Mouse (Mus musculus) intestine, postnatal 0 days (tissue): ENCODE measurements around the gene Chst11. TPM values are rescaled to one million over a fixed set of nuclear protein-coding genes. Genes with fewer than 3 reads are reported as not detected.

ENCODE experiments used
- ATAC-seq: fragments of 200-750 bp; cut with Nextera tagmentation; 2 replicates; pipeline ENCODE4 v1.8.0; 2017; ENCODE audit warnings: mild to moderate bottlenecking, moderate TSS enrichment, moderate library complexity
- H3K27ac ChIP-seq: fragments of 300-500 bp; sonication (generic); 2 replicates; pipeline ENCODE4 v1.5.1; 2014; ENCODE audit warnings: mild to moderate bottlenecking, low read depth, low read length, moderate library complexity
- H3K27me3 ChIP-seq: fragments of 300-500 bp; sonication (generic); replicated peaks from 2 replicates; pipeline ENCODE4 v1.6.1; 2014; ENCODE audit warnings: low read length, mixed read lengths; ENCODE audit not compliant: control insufficient read depth, insufficient read depth
- H3K36me3 ChIP-seq: fragments of 300-500 bp; sonication (generic); 2 replicates; pipeline ENCODE4 v1.6.1; 2014; ENCODE audit warnings: mild to moderate bottlenecking, moderate library complexity; ENCODE audit not compliant: control insufficient read depth, insufficient read depth
- H3K4me1 ChIP-seq: fragments of 300-500 bp; sonication (generic); replicated peaks from 2 replicates; pipeline ENCODE4 v1.6.1; 2014; ENCODE audit warnings: antibody characterized with exemption, low read length, mixed read lengths; ENCODE audit not compliant: control insufficient read depth, insufficient read depth
- H3K4me2 ChIP-seq: fragments of 300-500 bp; sonication (generic); replicated peaks from 2 replicates; pipeline ENCODE4 v1.6.1; 2014; ENCODE audit warnings: low read depth, mild to moderate bottlenecking, moderate library complexity
- H3K4me3 ChIP-seq: fragments of 300-500 bp; sonication (generic); 2 replicates; pipeline ENCODE4 v1.5.1; 2014; ENCODE audit warnings: low read depth, low read length
- H3K9ac ChIP-seq: fragments of 300-500 bp; sonication (generic); 2 replicates; pipeline ENCODE4 v1.6.1; 2014; ENCODE audit warnings: mild to moderate bottlenecking, low read depth, low read length
- H3K9me3 ChIP-seq: fragments of 300-500 bp; sonication (generic); 2 replicates; pipeline ENCODE4 v1.6.1; 2016; ENCODE audit warnings: mixed run types; ENCODE audit not compliant: control insufficient read depth
- CTCF ChIP-seq: sonication (generic); IDR thresholded peaks from 2 replicates; pipeline ENCODE4 v1.5.1; 2016; ENCODE audit warnings: low read depth, mild to moderate bottlenecking, control low read depth, antibody characterized with exemption, moderate library complexity
- WGBS: fragments of 180-500 bp; shearing (Covaris S2); extraction: QIAGEN DNeasy Blood & Tissue Kit; methylation state at CpG from one replicate; pipeline ENCODE4 v1.1.7; 2014; 5-methylcytosine and 5-hydroxymethylcytosine counted together
- polyA plus RNA-seq: library from polyadenylated mRNA; unstranded; fragments of >200 nt; fragmentation: Nextera tagmentation; extraction: Ambion mirVana; gene quantifications from 2 replicates; pipeline ENCODE4 v1.2.1, GENCODE M21; 2015

Chst11 gene
- polyA plus RNA-seq, 1 experiment from 2014 or later, result 0.50 TPM

DNA sequence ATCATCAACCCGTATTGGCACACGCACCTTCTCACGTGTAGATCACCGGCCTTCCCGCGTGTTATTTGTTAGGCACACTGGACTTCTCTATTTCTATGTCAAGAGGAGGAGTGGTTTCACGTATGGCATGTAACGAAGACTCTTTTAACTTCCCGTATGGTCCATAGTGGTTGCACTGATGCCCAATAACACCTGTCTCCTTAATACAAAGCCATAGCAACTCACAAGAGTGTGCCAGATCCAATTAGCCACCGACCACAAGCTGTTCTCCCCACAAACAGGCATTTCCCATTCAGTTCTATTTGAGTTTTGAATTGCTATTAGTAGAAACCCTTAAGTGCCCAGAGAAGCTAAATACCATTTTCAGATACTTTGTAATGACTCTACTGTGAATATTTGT lies 234.9 kb downstream of the Chst11 start:
- H3K4me2 ChIP-seq, result no peak overlapping the region
- WGBS, result 87% methylated on average over 10 of the region's 10 CpGs
- TF ChIP-seq CTCF, result no peak
- no peaks in the 10 kb centered on the region for H3K4me1 ChIP-seq
- no peaks in the 10 kb centered on the region for H3K27me3 ChIP-seq
- ATAC-seq, result no peak
- no peak overlapping the region for H3K9ac ChIP-seq
- no peaks in the 10 kb centered on the region for H3K9me3 ChIP-seq
- H3K27ac ChIP-seq, result no peak overlapping the region
- H3K4me3 ChIP-seq, result no peak overlapping the region
- H3K36me3 ChIP-seq, result no peaks in the 10 kb centered on the region

DNA sequence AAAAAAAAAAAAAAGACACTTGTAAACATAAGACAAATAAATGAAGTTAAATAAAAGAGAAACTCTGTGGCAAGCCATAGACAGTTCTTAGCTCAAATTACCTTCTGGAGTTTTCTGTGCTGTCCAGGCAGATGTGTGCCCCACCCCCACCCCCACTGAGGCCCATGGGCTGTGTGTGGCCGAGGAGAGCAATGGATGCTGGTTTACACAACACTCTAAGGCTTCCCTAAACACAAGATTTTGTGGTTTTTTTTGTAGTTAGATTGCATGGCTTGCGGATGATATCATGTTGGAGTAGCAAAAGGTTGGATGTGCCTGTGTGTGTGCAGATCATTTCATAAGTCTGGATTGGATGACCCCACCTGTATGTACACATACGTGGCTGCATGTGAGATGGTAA lies 235.5 kb downstream of the Chst11 start:
- no peak for ATAC-seq
- Histone ChIP-seq H3K4me1 (no peaks in the 10 kb centered on the region), H3K4me2 (no peak overlapping the region), H3K27ac (no peak overlapping the region), H3K4me3 (no peak overlapping the region), H3K27me3 (no peaks in the 10 kb centered on the region), H3K9ac (no peak overlapping the region), H3K9me3 (no peaks in the 10 kb centered on the region), H3K36me3 (no peaks in the 10 kb centered on the region)
- no peak for TF ChIP-seq CTCF
- 68% methylated on average over 3 of the region's 3 CpGs for WGBS

DNA sequence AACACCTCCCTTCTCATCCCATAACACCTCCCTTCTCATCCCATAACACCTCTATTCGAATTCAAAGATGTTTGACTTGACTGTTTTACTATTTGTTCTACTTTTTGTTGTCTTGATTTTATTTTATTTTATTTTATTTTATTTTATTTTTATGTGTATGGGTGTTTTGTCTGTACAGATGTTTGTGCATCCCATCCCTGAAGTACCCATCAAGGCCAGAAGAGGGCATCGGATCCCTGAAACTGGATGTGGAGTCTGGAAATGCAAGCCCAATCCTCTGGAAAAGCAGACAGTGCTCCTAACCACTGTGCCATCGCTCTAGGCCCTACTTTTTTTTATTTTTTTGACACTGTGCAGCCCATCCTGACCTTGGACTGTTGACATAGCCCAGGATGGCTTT lies 239.7 kb downstream of the Chst11 start:
- Histone ChIP-seq H3K4me1 (no peaks in the 10 kb centered on the region), H3K36me3 (no peaks in the 10 kb centered on the region), H3K9me3 (no peaks in the 10 kb centered on the region), H3K4me2 (no peak overlapping the region), H3K27me3 (no peaks in the 10 kb centered on the region), H3K4me3 (no peak overlapping the region), H3K9ac (no peak overlapping the region), H3K27ac (no peak overlapping the region)
- 48% methylated on average over 3 of the region's 3 CpGs for WGBS
- ATAC-seq, result no peak
- TF ChIP-seq CTCF, result peak; percentile 72

DNA sequence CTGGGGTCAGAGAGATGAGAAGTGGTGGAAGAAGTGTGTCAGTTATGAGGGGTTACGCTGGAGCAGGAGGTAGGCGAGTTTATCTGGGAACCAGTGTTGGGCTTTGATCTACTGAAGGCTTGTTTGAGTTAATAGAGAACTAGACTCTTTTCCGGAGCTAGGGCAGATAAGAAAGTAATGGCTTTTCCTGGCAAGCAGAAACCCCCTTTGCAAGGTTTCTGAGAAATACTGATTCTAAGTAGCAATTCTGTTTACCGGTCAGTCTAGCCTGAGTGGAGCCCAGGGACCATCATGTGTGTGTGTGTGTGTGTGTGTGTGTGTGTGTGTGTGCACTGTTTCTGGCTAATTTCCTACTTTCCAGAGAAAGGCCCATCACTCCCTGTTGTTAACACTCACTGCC lies 243.3 kb downstream of the Chst11 start:
- ATAC-seq, result no peak
- TF ChIP-seq CTCF, result no peak
- H3K4me1 ChIP-seq, result no peaks in the 10 kb centered on the region
- 37% methylated on average over 4 of the region's 4 CpGs for WGBS
- H3K4me3 ChIP-seq, result no peak overlapping the region
- H3K9ac ChIP-seq, result no peak overlapping the region
- H3K36me3 ChIP-seq, result no peaks in the 10 kb centered on the region
- no peak overlapping the region for H3K4me2 ChIP-seq
- H3K27ac ChIP-seq, result no peak overlapping the region
- H3K27me3 ChIP-seq, result no peaks in the 10 kb centered on the region
- no peaks in the 10 kb centered on the region for H3K9me3 ChIP-seq

DNA sequence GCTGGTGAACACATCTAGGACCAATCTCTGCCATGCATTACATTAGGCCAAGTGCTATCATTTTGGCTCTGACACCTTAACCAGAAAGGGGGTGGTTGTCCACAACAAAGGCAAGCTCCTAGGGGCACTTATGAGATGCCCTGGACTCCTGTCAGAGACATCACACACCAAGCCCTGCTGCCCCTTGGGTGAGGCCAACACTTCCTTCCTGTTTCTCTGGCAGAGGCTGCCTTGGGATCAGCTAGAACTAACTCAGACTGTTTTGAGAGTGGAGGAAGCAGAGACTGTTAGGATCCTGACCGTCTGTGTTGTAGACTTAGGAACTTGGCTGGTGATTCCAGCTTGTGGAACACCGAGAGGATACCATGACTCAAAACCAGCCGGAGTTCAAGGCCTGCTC lies 248.7 kb downstream of the Chst11 start:
- Histone ChIP-seq H3K27me3 (no peaks in the 10 kb centered on the region), H3K9ac (no peak overlapping the region), H3K4me1 (no peaks in the 10 kb centered on the region), H3K36me3 (no peaks in the 10 kb centered on the region), H3K9me3 (no peaks in the 10 kb centered on the region), H3K4me3 (no peak overlapping the region), H3K4me2 (no peak overlapping the region), H3K27ac (no peak overlapping the region)
- no peak for TF ChIP-seq CTCF
- no peak for ATAC-seq
- WGBS, result 77% methylated on average over 3 of the region's 3 CpGs

DNA sequence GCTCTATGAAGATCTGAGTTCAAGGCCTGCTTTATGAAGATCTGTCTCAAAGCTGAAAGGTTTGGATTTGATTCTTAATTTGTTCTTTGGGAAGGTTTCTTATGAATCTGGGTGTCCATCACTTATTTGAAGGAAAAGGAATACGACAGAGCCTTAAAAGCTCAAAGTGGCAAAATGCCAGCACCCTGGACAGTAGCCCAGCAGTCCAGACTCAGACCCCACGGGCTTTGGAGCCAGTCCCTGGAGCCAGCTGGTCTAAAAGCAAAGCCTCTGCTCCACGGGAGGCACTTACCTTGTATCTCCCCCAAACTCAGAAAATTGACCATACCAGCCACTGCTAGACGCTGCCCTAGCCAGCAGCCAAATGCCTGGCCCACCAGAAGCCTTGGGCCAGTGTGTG lies 249.1 kb downstream of the Chst11 start:
- Histone ChIP-seq H3K4me3 (no peak overlapping the region), H3K4me1 (no peaks in the 10 kb centered on the region), H3K36me3 (no peaks in the 10 kb centered on the region), H3K4me2 (no peak overlapping the region), H3K9ac (no peak overlapping the region), H3K9me3 (no peaks in the 10 kb centered on the region), H3K27me3 (no peaks in the 10 kb centered on the region), H3K27ac (no peak overlapping the region)
- no peak for TF ChIP-seq CTCF
- ATAC-seq, result no peak
- WGBS, result 53% methylated on average over 4 of the region's 4 CpGs

DNA sequence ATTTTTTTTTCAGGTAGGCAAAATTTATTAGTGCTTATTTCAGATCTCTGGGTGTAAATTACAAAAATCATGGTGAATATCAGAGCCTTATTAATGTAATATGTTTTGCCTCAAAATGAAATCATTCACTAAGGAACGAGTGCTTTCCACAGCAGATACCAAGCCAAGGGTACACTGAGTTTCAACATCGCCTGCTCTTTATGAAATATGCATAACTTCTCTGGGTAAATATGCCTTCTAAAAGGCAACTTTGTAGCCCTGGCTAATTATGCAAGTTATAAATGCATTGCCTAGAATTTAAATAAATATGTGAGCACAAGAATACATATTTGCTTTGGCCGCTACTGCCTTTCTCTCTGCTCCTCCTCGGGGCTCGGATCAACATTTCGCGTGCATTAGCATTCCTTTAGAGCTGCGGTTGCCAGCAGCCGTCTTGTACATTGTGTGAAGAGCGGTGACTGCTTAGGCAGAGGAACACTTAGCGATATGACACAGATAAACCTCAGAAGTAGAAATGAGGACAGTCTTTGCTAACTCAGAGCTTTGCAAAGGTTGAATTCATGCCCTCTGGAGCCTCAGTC lies 256.9 kb downstream of the Chst11 start:
- no peaks in the 10 kb centered on the region for H3K27me3 ChIP-seq
- H3K27ac ChIP-seq, result no peak overlapping the region
- H3K9me3 ChIP-seq, result no peaks in the 10 kb centered on the region
- no peak overlapping the region for H3K9ac ChIP-seq
- no peak for TF ChIP-seq CTCF
- no peak overlapping the region for H3K4me2 ChIP-seq
- no peak overlapping the region for H3K4me3 ChIP-seq
- no peaks in the 10 kb centered on the region for H3K36me3 ChIP-seq
- no peaks in the 10 kb centered on the region for H3K4me1 ChIP-seq
- 32% methylated on average over 11 of the region's 11 CpGs for WGBS
- no peak for ATAC-seq
